ENCODE assay signal across 8 mouse cellular contexts in the genomic region with DNA sequence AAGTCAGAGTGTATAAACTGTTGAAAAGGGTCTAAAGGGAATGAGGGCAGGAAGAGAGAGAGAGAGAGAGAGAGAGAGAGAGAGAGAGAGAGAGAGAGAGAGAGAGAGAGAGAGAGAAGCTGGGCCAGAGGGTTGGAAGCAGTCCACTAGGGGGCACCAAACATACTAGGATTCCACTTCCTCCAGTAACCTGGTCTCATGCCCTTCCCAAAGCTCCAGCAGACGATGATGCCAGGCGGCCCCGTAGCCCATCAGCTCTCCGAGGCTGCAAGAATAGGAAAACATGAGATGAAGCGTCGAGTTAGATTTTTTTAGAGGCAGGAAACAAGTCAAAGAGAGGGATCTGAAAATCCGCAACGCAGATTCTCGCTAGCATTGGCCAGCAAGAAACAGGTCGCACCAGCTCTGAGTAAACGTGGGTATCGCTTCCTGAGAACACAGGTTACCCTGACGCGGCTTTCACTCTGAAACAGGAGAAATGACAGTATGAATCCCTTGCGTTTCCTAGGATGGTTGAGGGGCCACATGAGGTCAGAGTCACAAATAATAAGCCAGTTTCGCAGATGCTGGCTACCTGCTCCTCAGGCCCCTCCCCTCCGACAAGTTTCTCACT. TPM values are rescaled to one million over a fixed set of nuclear protein-coding genes. Genes with fewer than 3 reads are reported as not detected.
DNase-seq lines count a peak whose midpoint lies in the region; ATAC-seq lines count a peak whose summit lies in the region.

No protein-coding gene starts in this region.

- no peaks in the 10 kb centered on the region for H3K9me3 ChIP-seq in hindbrain, embryonic 15.5 days

- peak; percentile 87 for ATAC-seq in hindbrain, embryonic 15.5 days (ENCODE audit: low FRiP score, low read depth)

- DNase-seq in adipocyte (ENCODE audit: low spot score) = peak; percentile 84
- DNase-seq in cerebellum, postnatal 25 days = peak; percentile 83 to 92
- DNase-seq in frontal cortex, postnatal 36 days (ENCODE audit: low spot score in 2 of 2) = peak; percentile 84 to 92
- DNase-seq in layer of hippocampus, postnatal 36 days = peak; percentile 74 to 77
- DNase-seq in lung, postnatal 10 days = peak; percentile 89
- peak; percentile 90 for DNase-seq in retina, postnatal 1 day
- DNase-seq in urinary bladder, postnatal 4 days (ENCODE audit: low spot score in 2 of 2) = peak; percentile 55 to 79

- no peaks in the 10 kb centered on the region for H3K27me3 ChIP-seq in hindbrain, embryonic 15.5 days

- H3K27ac ChIP-seq in hindbrain, embryonic 15.5 days (replicated peaks) = no peak overlapping the region

- H3K4me1 ChIP-seq in hindbrain, embryonic 15.5 days (replicated peaks) = peaks cover 6% of the 10 kb centered on the region; the same call in 1 of the 2 replicates

- H3K4me3 ChIP-seq in hindbrain, embryonic 15.5 days = peak overlapping the region; percentile 32

- H3K9ac ChIP-seq in hindbrain, embryonic 15.5 days = peak overlapping the region; percentile 40; the same call in 1 of the 2 replicates

- peak overlapping the region; percentile 60 for H3K4me2 ChIP-seq in hindbrain, embryonic 15.5 days

- H3K36me3 ChIP-seq in hindbrain, embryonic 15.5 days = no peaks in the 10 kb centered on the region

- WGBS in hindbrain, embryonic 15.5 days = 21% methylated on average over 17 of the region's 17 CpGs

RNA-seq across cellular contexts. Expression of a gene that starts 10.6 kb away (rescaled TPM):
- polyA plus RNA-seq in hindbrain, embryonic 15.5 days (2015; fragmentation: Nextera tagmentation; extraction: Ambion mirVana) = not detected in 2 replicates
- total RNA-seq in layer of hippocampus, postnatal 36 days (2021) = not detected

RNA-seq across cellular contexts. Expression of a gene that starts 20.3 kb away (rescaled TPM):
- 0.17 and 0.25 TPM in 2 replicates for polyA plus RNA-seq in hindbrain, embryonic 15.5 days (2015; fragmentation: Nextera tagmentation; extraction: Ambion mirVana)
- 1 to 10 TPM; 2.3 to 2.4 TPM for total RNA-seq in layer of hippocampus, postnatal 36 days (2021)
